Mouse (Mus musculus) kidney, adult 2 months (tissue): ENCODE measurements around the gene Cox19.

ENCODE experiments used
- CTCF ChIP-seq: fragments of 200-500 bp; conservative IDR thresholded peaks from 2 replicates; pipeline ENCODE4 v1.5.1; 2011; ENCODE audit warnings: low read depth, mild to moderate bottlenecking, control low read depth, low read length, moderate library complexity, mixed read lengths; ENCODE audit not compliant: insufficient read depth, insufficient read length
- POLR2A ChIP-seq: fragments of 200-500 bp; IDR thresholded peaks from one replicate; pipeline ENCODE4 v1.6.1; 2011; ENCODE audit warnings: low read depth, low read length, control low read depth

DNA sequence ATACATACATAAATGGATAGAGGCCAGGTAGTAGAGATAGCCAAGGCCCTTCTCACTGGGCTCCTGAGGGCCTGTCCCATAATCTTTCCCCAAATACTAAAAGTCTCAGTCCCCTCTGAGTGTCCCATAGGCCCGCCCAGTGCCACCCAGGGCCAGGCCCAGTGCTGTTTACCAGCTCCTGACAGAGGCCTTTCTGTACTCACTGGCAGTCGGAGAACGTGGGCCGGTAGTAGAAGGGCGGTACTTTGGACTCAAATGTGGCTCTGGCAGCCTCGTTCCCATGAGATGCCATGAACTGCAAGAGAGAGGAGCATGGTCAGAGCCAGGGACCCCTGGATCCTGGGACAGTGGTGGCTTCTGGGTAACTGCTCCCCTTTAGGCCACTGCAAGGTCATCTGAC, 49.1 kb downstream of the Cox19 start:
- TF ChIP-seq POLR2A (no peak), CTCF (no peak)
